Mouse (Mus musculus) CH12.LX (cell line): ENCODE data around the gene Tkt. TPM values are rescaled to one million over a fixed set of nuclear protein-coding genes. Genes with fewer than 3 reads are reported as not detected.
A peak's percentile ranks its signal among the peaks of the same experiment; 100 is the strongest.

Experiments used
- DNase-seq: peaks from one replicate; pipeline ENCODE4 v3.0.0-alpha.2; 2013; ENCODE audit errors: extremely low read depth
- H3K27ac ChIP-seq: 2 replicates; pipeline ENCODE4 v1.5.1; 2012; ENCODE audit warnings: low read depth, mild to moderate bottlenecking, control low read depth, moderate library complexity; ENCODE audit not compliant: insufficient read depth
- H3K27me3 ChIP-seq: replicated peaks from 2 replicates; pipeline ENCODE3; 2012; ENCODE audit warnings: inconsistent platforms
- H3K36me3 ChIP-seq, 2 experiments: replicated peaks in 1 of 2; 2 replicates each; pipeline versions ENCODE3 to v1.6.1; 2012; ENCODE audit warnings: inconsistent platforms in 1 of 2, low read length in 1 of 2, mild to moderate bottlenecking in 1 of 2, mixed read lengths in 1 of 2, moderate library complexity in 1 of 2; ENCODE audit not compliant: control insufficient read depth in 1 of 2, insufficient read depth in 1 of 2
- H3K4me1 ChIP-seq, 2 experiments: 2 replicates each; pipeline ENCODE4 v1.6.1; 2012; ENCODE audit warnings: inconsistent platforms in 1 of 2, moderate library complexity in 1 of 2; ENCODE audit not compliant: insufficient read depth in 2 of 2, control insufficient read depth in 1 of 2
- H3K4me2 ChIP-seq: 2 replicates; pipeline ENCODE4 v1.6.1; 2012; ENCODE audit warnings: low read depth, mild to moderate bottlenecking, control low read depth; ENCODE audit not compliant: poor library complexity, insufficient read depth, severe bottlenecking
- H3K4me3 ChIP-seq, 3 experiments: fragments of 150-350 bp in 1 of 3; sonication (generic) in 1 of 3; replicated peaks in 1 of 3; 2 replicates each; pipeline versions ENCODE3 to v1.5.1; 2011 to 2012; ENCODE audit warnings: low read depth in 2 of 3, low read length in 2 of 3, mild to moderate bottlenecking in 2 of 3, moderate library complexity in 2 of 3, control low read depth in 1 of 3, improper control_type of control experiment in 1 of 3, inconsistent platforms in 1 of 3, mixed read lengths in 1 of 3; ENCODE audit not compliant: poor library complexity in 1 of 3
- H3K79me2 ChIP-seq: replicated peaks from 2 replicates; pipeline ENCODE4 v1.6.1; 2012; ENCODE audit warnings: mild to moderate bottlenecking, moderate library complexity; ENCODE audit not compliant: control insufficient read depth, poor library complexity, insufficient read depth, severe bottlenecking; ENCODE audit errors: extremely low read depth
- H3K9ac ChIP-seq: 2 replicates; pipeline ENCODE4 v1.6.1; 2012; ENCODE audit warnings: low read depth, mild to moderate bottlenecking, control low read depth, moderate library complexity; ENCODE audit not compliant: insufficient read depth
- H3K9me3 ChIP-seq: replicated peaks from 2 replicates; pipeline ENCODE3; 2012; ENCODE audit warnings: low read length, inconsistent platforms, mixed read lengths
- BHLHE40 ChIP-seq: IDR thresholded peaks from 2 replicates; pipeline ENCODE4 v1.6.1; 2011; ENCODE audit warnings: mild to moderate bottlenecking, low read depth, low read length, improper control_type of control experiment
- CHD1 ChIP-seq: IDR thresholded peaks from 2 replicates; pipeline ENCODE4 v1.6.1; 2012; ENCODE audit warnings: low read depth, low read length, improper control_type of control experiment, inconsistent platforms
- CHD2 ChIP-seq: IDR thresholded peaks from 2 replicates; pipeline ENCODE4 v1.6.1; 2011; ENCODE audit warnings: low read length, improper control_type of control experiment
- CTCF ChIP-seq, 2 experiments: IDR thresholded peaks in 1 of 2; conservative IDR thresholded peaks in 1 of 2; 2 replicates each; pipeline ENCODE4 v1.5.1; 2011 to 2012; ENCODE audit warnings: low read depth in 2 of 2, low read length in 2 of 2, improper control_type of control experiment in 1 of 2, inconsistent platforms in 1 of 2, mild to moderate bottlenecking in 1 of 2, moderate library complexity in 1 of 2
- ELF1 ChIP-seq: IDR thresholded peaks from 2 replicates; pipeline ENCODE4 v1.6.1; 2014; ENCODE audit warnings: low read depth, mild to moderate bottlenecking, inconsistent platforms, low read length, improper control_type of control experiment
- EP300 ChIP-seq: IDR thresholded peaks from 2 replicates; pipeline ENCODE4 v1.6.1; 2011; ENCODE audit warnings: low read length, improper control_type of control experiment
- ETS1 ChIP-seq: conservative IDR thresholded peaks from 2 replicates; pipeline ENCODE4 v1.6.1; 2012; ENCODE audit warnings: low read depth, mild to moderate bottlenecking, inconsistent platforms, low read length, improper control_type of control experiment, moderate library complexity
- HCFC1 ChIP-seq: IDR thresholded peaks from 2 replicates; pipeline ENCODE4 v1.6.1; 2012; ENCODE audit warnings: low read depth, mild to moderate bottlenecking, inconsistent platforms, low read length, improper control_type of control experiment
- IRF4 ChIP-seq: IDR thresholded peaks from 2 replicates; pipeline ENCODE4 v1.6.1; 2014; ENCODE audit warnings: low read depth, mild to moderate bottlenecking, inconsistent platforms, low read length, improper control_type of control experiment
- JUND ChIP-seq: conservative IDR thresholded peaks from 2 replicates; pipeline ENCODE4 v1.6.1; 2011; ENCODE audit warnings: low read depth, low read length, improper control_type of control experiment
- KAT2A ChIP-seq: IDR thresholded peaks from 2 replicates; pipeline ENCODE4 v1.6.1; 2012; ENCODE audit warnings: low read length, improper control_type of control experiment, inconsistent platforms; ENCODE audit not compliant: insufficient replicate concordance
- MAX ChIP-seq: IDR thresholded peaks from 2 replicates; pipeline ENCODE4 v1.6.1; 2011; ENCODE audit warnings: low read length, improper control_type of control experiment
- MAZ ChIP-seq: IDR thresholded peaks from 2 replicates; pipeline ENCODE4 v1.6.1; 2012; ENCODE audit warnings: low read depth, mild to moderate bottlenecking, inconsistent platforms, low read length, improper control_type of control experiment, moderate library complexity
- MXI1 ChIP-seq: IDR thresholded peaks from 2 replicates; pipeline ENCODE4 v1.6.1; 2011; ENCODE audit warnings: mild to moderate bottlenecking, low read depth, low read length, improper control_type of control experiment
- MYC ChIP-seq: IDR thresholded peaks from 2 replicates; pipeline ENCODE4 v1.6.1; 2011; ENCODE audit warnings: low read depth, mild to moderate bottlenecking, improper control_type of control experiment, low read length
- NELFE ChIP-seq: IDR thresholded peaks from 2 replicates; pipeline ENCODE4 v1.6.1; 2011; ENCODE audit warnings: low read depth, low read length, improper control_type of control experiment
- NRF1 ChIP-seq: IDR thresholded peaks from 2 replicates; pipeline ENCODE4 v1.6.1; 2014; ENCODE audit warnings: low read depth, mild to moderate bottlenecking, inconsistent platforms, low read length, improper control_type of control experiment, moderate library complexity
- PAX5 ChIP-seq: IDR thresholded peaks from 2 replicates; pipeline ENCODE4 v1.6.1; 2012; ENCODE audit warnings: low read length, inconsistent platforms, mixed read lengths
- POLR2A ChIP-seq: IDR thresholded peaks from 2 replicates; pipeline ENCODE4 v1.6.1; 2011; ENCODE audit warnings: low read depth, mild to moderate bottlenecking, improper control_type of control experiment, low read length
- POLR2AphosphoS2 ChIP-seq: IDR thresholded peaks from 2 replicates; pipeline ENCODE4 v1.6.1; 2011; ENCODE audit warnings: low read depth, low read length, improper control_type of control experiment
- RAD21 ChIP-seq: IDR thresholded peaks from 2 replicates; pipeline ENCODE4 v1.6.1; 2011; ENCODE audit warnings: low read depth, mild to moderate bottlenecking, low read length, improper control_type of control experiment, moderate library complexity
- RCOR1 ChIP-seq: conservative IDR thresholded peaks from 2 replicates; pipeline ENCODE4 v1.6.1; 2012; ENCODE audit warnings: low read depth, mild to moderate bottlenecking, inconsistent platforms, low read length, improper control_type of control experiment
- SIN3A ChIP-seq: IDR thresholded peaks from 2 replicates; pipeline ENCODE4 v1.6.1; 2012; ENCODE audit warnings: low read length, improper control_type of control experiment, inconsistent platforms
- SMC3 ChIP-seq: IDR thresholded peaks from 2 replicates; pipeline ENCODE4 v1.6.1; 2011; ENCODE audit warnings: low read depth, low read length, improper control_type of control experiment
- TCF12 ChIP-seq: IDR thresholded peaks from 2 replicates; pipeline ENCODE4 v1.6.1; 2014; ENCODE audit warnings: low read depth, mild to moderate bottlenecking, inconsistent platforms, low read length, improper control_type of control experiment
- UBTF ChIP-seq: IDR thresholded peaks from 2 replicates; pipeline ENCODE4 v1.6.1; 2012; ENCODE audit warnings: low read depth, mild to moderate bottlenecking, inconsistent platforms, low read length, improper control_type of control experiment, moderate library complexity
- USF1 ChIP-seq: IDR thresholded peaks from 2 replicates; pipeline ENCODE4 v1.6.1; 2014; ENCODE audit warnings: low read depth, mild to moderate bottlenecking, inconsistent platforms, low read length, improper control_type of control experiment
- USF2 ChIP-seq: conservative IDR thresholded peaks from 2 replicates; pipeline ENCODE4 v1.6.1; 2011; ENCODE audit warnings: low read depth, low read length, improper control_type of control experiment
- ZC3H11A ChIP-seq: IDR thresholded peaks from 2 replicates; pipeline ENCODE4 v1.6.1; 2012; ENCODE audit warnings: low read depth, mild to moderate bottlenecking, inconsistent platforms, low read length, improper control_type of control experiment
- ZMIZ1 ChIP-seq: IDR thresholded peaks from 2 replicates; pipeline ENCODE4 v1.6.1; 2012; ENCODE audit warnings: low read depth, mild to moderate bottlenecking, inconsistent platforms, low read length, improper control_type of control experiment
- ZNF384 ChIP-seq: IDR thresholded peaks from 2 replicates; pipeline ENCODE4 v1.6.1; 2012; ENCODE audit warnings: low read depth, low read length, improper control_type of control experiment, inconsistent platforms
- dilution Hi-C: fragments of 300-500 bp; cut with MboI; formaldehyde crosslinking; loops from 2 replicates; pipeline ENCODE4 v1.14.3; 2020; ENCODE audit warnings: low sequenced_read_pairs; ENCODE audit not compliant: extremely low pct_unique_long_range_greater_than_20kb, extremely low pct_ligation_motif_present
- in situ Hi-C: fragments of 300-500 bp; cut with MboI; formaldehyde crosslinking; loops from 3 replicates; pipeline ENCODE4 v1.14.3; 2019; ENCODE audit warnings: low sequenced_read_pairs, low pct_ligation_motif_present, low pct_unique_long_range_greater_than_20kb, mixed read lengths
- polyA plus RNA-seq: library from polyadenylated mRNA; unstranded; fragments of >175 nt; gene quantifications from 2 replicates; pipeline ENCODE4 v1.2.1, GENCODE M21; 2012; ENCODE audit warnings: low read depth; ENCODE audit not compliant: insufficient read length
- total RNA-seq, 2 experiments: library from RNA; depleted of rRNA; stranded (reverse); fragments of 300-350 nt in 1 of 2; fragments of >200 nt in 1 of 2; gene quantifications; 2 replicates each; pipeline ENCODE4 v1.2.3; 2012 to 2014

Gene Tkt
- total and polyA plus RNA-seq, 3 experiments: 450 to 837 (median 456) TPM

- Histone ChIP-seq H3K4me3 (no peak overlapping the region), H3K4me1 (peaks cover 84 to 99% of the 10 kb centered on the region in 2 experiments), H3K9me3 (no peaks in the 10 kb centered on the region), H3K27ac (peak overlapping the region; percentile 43), H3K4me2 (0 out of 2 replicates have a peak overlapping the region, but pooled peaks have one; percentile 0), H3K36me3 (peaks cover 41 to 92% of the 10 kb centered on the region in 2 experiments), H3K79me2 (peaks cover 56% of the 10 kb centered on the region), H3K27me3 (no peaks in the 10 kb centered on the region), H3K9ac (no peak overlapping the region)
- dilution Hi-C loops: no loop called here
- peak; percentile 85 for DNase-seq
- no peak for TF ChIP-seq KAT2A
- TF ChIP-seq ETS1: no peak; the same call in 1 of the 2 replicates
- no peak for TF ChIP-seq HCFC1
- TF ChIP-seq UBTF: no peak
- TF ChIP-seq ZMIZ1: no peak
- peak; percentile 78 for TF ChIP-seq SMC3
- TF ChIP-seq USF1: peak; percentile 87
- TF ChIP-seq PAX5: no peak
- no peak for TF ChIP-seq ZNF384
- peak; percentile 61 for TF ChIP-seq BHLHE40
- TF ChIP-seq POLR2A: peak; percentile 31; the same call in 1 of the 2 replicates
- TF ChIP-seq ZC3H11A: no peak
- peak; percentile 100 for TF ChIP-seq MYC
- no peak for TF ChIP-seq JUND
- TF ChIP-seq ELF1: peak; percentile 36; the same call in 1 of the 2 replicates
- TF ChIP-seq NRF1: no peak
- TF ChIP-seq CHD1: no peak
- no peak for TF ChIP-seq EP300
- TF ChIP-seq MAX: peak; percentile 100
- TF ChIP-seq MXI1: peak; percentile 98
- peak; percentile 51; the same call in 1 of the 2 replicates for TF ChIP-seq TCF12
- peak; percentile 43 for TF ChIP-seq RAD21
- TF ChIP-seq IRF4: peak; percentile 33; the same call in 1 of the 2 replicates
- no peak for TF ChIP-seq POLR2AphosphoS2
- peak; percentile 79 for TF ChIP-seq USF2
- TF ChIP-seq MAZ: no peak
- TF ChIP-seq RCOR1: no peak
- peak; percentile 80 for TF ChIP-seq SIN3A
- TF ChIP-seq NELFE: peak; percentile 14; the same call in 1 of the 2 replicates
- TF ChIP-seq CTCF (conservative IDR thresholded peaks at IDR 0.05 in 1 of 2, IDR thresholded peaks at IDR 0.05 in 1 of 2; ENCODE audit: low read depth in 2 of 2, low read length in 2 of 2): peak; percentile 83 to 87
- no peak for TF ChIP-seq CHD2
- in situ Hi-C loops: no loop called here
Measured at GRCm38 (mm10) chr14:30612523-30612922, 64.4 kb downstream of the Tkt start.
